Mouse (Mus musculus): ENCODE measurements around the gene Cd38. TPM values are rescaled to one million over a fixed set of nuclear protein-coding genes. Genes with fewer than 3 reads are reported as not detected.

Cd38 gene
- total and polyA plus RNA-seq, 2 experiments from 2014 or later = 12.9 to 17.2 TPM

- Histone ChIP-seq H3K4me1 (ENCODE audit: control insufficient read depth, insufficient read depth) (no peaks in the 10 kb centered on the region), H3K27ac (ENCODE audit: low read depth) (no peak overlapping the region; the same call in 1 of the 2 replicates), H3K36me3 (replicated peaks; ENCODE audit: control insufficient read depth, insufficient read depth, low read length) (no peaks in the 10 kb centered on the region), H3K27me3 (ENCODE audit: control insufficient read depth, insufficient read depth, low read length) (no peaks in the 10 kb centered on the region), H3K4me3 (ENCODE audit: low read depth, low read length) (no peak overlapping the region), H3K9me3 (replicated peaks; ENCODE audit: control insufficient read depth, low read length) (0 out of 2 replicates have a peak, but pooled peaks cover 6% of the 10 kb centered on the region), H3K4me2 (ENCODE audit: low read depth, low read length) (no peak overlapping the region), H3K9ac (replicated peaks; ENCODE audit: low read depth, low read length) (no peak overlapping the region)
- peak; percentile 36 for DNase-seq (ENCODE audit: low spot score)
- WGBS = 43% methylated on average over 2 of the region's 2 CpGs
- TF ChIP-seq CTCF (IDR thresholded peaks at IDR 0.05; ENCODE audit: low read depth) = no peak
- TF ChIP-seq EP300 (IDR thresholded peaks at IDR 0.05; ENCODE audit: low read depth) = 0 out of 2 replicates have a peak, but pooled peaks have one; percentile 42
- ATAC-seq (ENCODE audit: insufficient read depth, low read depth) = peak; percentile 63; the same call in 1 of the 2 replicates
Measured at GRCm38 (mm10) chr5:43855769-43856168, 12.6 kb upstream of the Cd38 start.

- ATAC-seq (ENCODE audit: insufficient read depth, low read depth) (no peak), DNase-seq (ENCODE audit: low spot score) (no peak)
- no peak overlapping the region for H3K4me3 ChIP-seq (ENCODE audit: low read depth, low read length)
- WGBS = 26% methylated on average over 8 of the region's 8 CpGs
- TF ChIP-seq CTCF (IDR thresholded peaks at IDR 0.05; ENCODE audit: low read depth) (no peak), EP300 (IDR thresholded peaks at IDR 0.05; ENCODE audit: low read depth) (no peak)
- 0 out of 2 replicates have a peak, but pooled peaks cover 6% of the 10 kb centered on the region for H3K9me3 ChIP-seq (replicated peaks; ENCODE audit: control insufficient read depth, low read length)
- H3K4me2 ChIP-seq (ENCODE audit: low read depth, low read length) = no peak overlapping the region; the same call in 1 of the 2 replicates
- no peak overlapping the region for H3K9ac ChIP-seq (replicated peaks; ENCODE audit: low read depth, low read length)
- H3K27ac ChIP-seq (ENCODE audit: low read depth) = no peak overlapping the region
- H3K27me3 ChIP-seq (ENCODE audit: control insufficient read depth, insufficient read depth, low read length) = no peaks in the 10 kb centered on the region
- H3K4me1 ChIP-seq (ENCODE audit: control insufficient read depth, insufficient read depth) = no peaks in the 10 kb centered on the region
- no peaks in the 10 kb centered on the region for H3K36me3 ChIP-seq (replicated peaks; ENCODE audit: control insufficient read depth, insufficient read depth, low read length)
Measured at GRCm38 (mm10) chr5:43859663-43860062, 8.7 kb upstream of the Cd38 start.

DNA sequence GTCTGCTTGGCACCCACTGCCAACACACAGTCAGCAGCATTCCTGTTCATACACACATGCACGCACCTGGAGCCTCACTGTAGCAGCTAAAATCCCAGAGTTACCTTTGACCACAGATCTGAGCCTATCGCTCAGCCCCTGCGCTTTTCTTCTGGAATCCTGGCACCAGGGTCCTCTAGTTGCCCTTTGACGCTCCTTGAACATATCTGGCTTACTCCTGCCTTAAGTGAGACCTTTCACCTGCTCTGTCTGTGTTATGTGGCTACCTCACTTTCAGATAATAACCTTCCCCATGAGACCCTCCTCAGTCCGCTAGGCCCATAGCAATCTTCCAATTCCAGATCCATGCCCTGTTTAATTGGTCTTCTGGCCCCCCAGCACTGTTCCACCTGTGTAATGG lies 8.3 kb upstream of the Cd38 start:
- 0 out of 2 replicates have a peak, but pooled peaks cover 6% of the 10 kb centered on the region for H3K9me3 ChIP-seq (replicated peaks; ENCODE audit: control insufficient read depth, low read length)
- no peak overlapping the region; the same call in 1 of the 2 replicates for H3K4me2 ChIP-seq (ENCODE audit: low read depth, low read length)
- H3K9ac ChIP-seq (replicated peaks; ENCODE audit: low read depth, low read length) = no peak overlapping the region

GRCm38 (mm10) chr5:43860670-43861431 lies 7.5 kb upstream of the Cd38 start:
- Histone ChIP-seq H3K4me1 (ENCODE audit: control insufficient read depth, insufficient read depth) (no peaks in the 10 kb centered on the region), H3K9me3 (replicated peaks; ENCODE audit: control insufficient read depth, low read length) (0 out of 2 replicates have a peak, but pooled peaks cover 6% of the 10 kb centered on the region), H3K4me3 (ENCODE audit: low read depth, low read length) (no peak overlapping the region), H3K9ac (replicated peaks; ENCODE audit: low read depth, low read length) (no peak overlapping the region), H3K4me2 (ENCODE audit: low read depth, low read length) (no peak overlapping the region), H3K27ac (ENCODE audit: low read depth) (no peak overlapping the region), H3K27me3 (ENCODE audit: control insufficient read depth, insufficient read depth, low read length) (no peaks in the 10 kb centered on the region), H3K36me3 (replicated peaks; ENCODE audit: control insufficient read depth, insufficient read depth, low read length) (no peaks in the 10 kb centered on the region)
- TF ChIP-seq CTCF (IDR thresholded peaks at IDR 0.05; ENCODE audit: low read depth) (no peak), EP300 (IDR thresholded peaks at IDR 0.05; ENCODE audit: low read depth) (no peak)
- DNase-seq (ENCODE audit: low spot score) (no peak), ATAC-seq (ENCODE audit: insufficient read depth, low read depth) (no peak)
- 65% methylated on average over 5 of the region's 5 CpGs for WGBS

More for the DNA sequence above, 8.3 kb upstream of the Cd38 start:
- H3K27ac ChIP-seq (ENCODE audit: low read depth) = no peak overlapping the region
- no peaks in the 10 kb centered on the region for H3K27me3 ChIP-seq (ENCODE audit: control insufficient read depth, insufficient read depth, low read length)
- no peaks in the 10 kb centered on the region for H3K4me1 ChIP-seq (ENCODE audit: control insufficient read depth, insufficient read depth)
- no peaks in the 10 kb centered on the region for H3K36me3 ChIP-seq (replicated peaks; ENCODE audit: control insufficient read depth, insufficient read depth, low read length)
- ATAC-seq (ENCODE audit: insufficient read depth, low read depth) (no peak), DNase-seq (ENCODE audit: low spot score) (no peak)
- 64% methylated on average over 5 of the region's 5 CpGs for WGBS
- no peak overlapping the region for H3K4me3 ChIP-seq (ENCODE audit: low read depth, low read length)
- TF ChIP-seq CTCF (IDR thresholded peaks at IDR 0.05; ENCODE audit: low read depth) = no peak
- TF ChIP-seq EP300 (IDR thresholded peaks at IDR 0.05; ENCODE audit: low read depth) = no peak

DNA sequence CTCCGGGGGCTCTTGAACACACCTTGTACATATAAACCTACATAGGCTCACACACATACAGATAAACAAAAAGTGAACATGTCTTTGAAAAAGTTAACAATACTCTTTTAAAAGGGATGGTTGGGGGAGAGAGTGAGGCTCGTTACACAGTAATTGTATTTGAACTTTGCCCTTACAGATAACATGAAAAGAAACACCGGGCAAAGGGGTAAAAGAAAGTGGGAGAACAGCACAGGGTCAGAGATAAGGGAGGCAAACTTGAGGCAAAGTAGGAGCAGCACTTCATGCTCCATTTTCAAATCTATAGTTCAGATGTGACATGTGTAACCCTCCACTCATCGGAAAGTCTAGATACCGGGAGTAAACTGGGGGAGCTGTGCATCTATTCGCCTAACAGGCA lies 4.7 kb upstream of the Cd38 start:
- H3K27me3 ChIP-seq (ENCODE audit: control insufficient read depth, insufficient read depth, low read length) = no peaks in the 10 kb centered on the region
- no peak for TF ChIP-seq CTCF (IDR thresholded peaks at IDR 0.05; ENCODE audit: low read depth)
- no peak for TF ChIP-seq EP300 (IDR thresholded peaks at IDR 0.05; ENCODE audit: low read depth)
- no peak for ATAC-seq (ENCODE audit: insufficient read depth, low read depth)
- H3K4me1 ChIP-seq (ENCODE audit: control insufficient read depth, insufficient read depth) = no peaks in the 10 kb centered on the region
- H3K27ac ChIP-seq (ENCODE audit: low read depth) = no peak overlapping the region
- no peak for DNase-seq (ENCODE audit: low spot score)
- H3K36me3 ChIP-seq (replicated peaks; ENCODE audit: control insufficient read depth, insufficient read depth, low read length) = no peaks in the 10 kb centered on the region
- no peaks in the 10 kb centered on the region for H3K9me3 ChIP-seq (replicated peaks; ENCODE audit: control insufficient read depth, low read length)
- no peak overlapping the region for H3K4me2 ChIP-seq (ENCODE audit: low read depth, low read length)
- 50% methylated on average over 6 of the region's 6 CpGs for WGBS
- no peak overlapping the region for H3K9ac ChIP-seq (replicated peaks; ENCODE audit: low read depth, low read length)
- no peak overlapping the region for H3K4me3 ChIP-seq (ENCODE audit: low read depth, low read length)

Measured in heart, postnatal 0 days (tissue).